Mouse (Mus musculus): ENCODE measurements around the gene Cntfr. TPM values are rescaled to one million over a fixed set of nuclear protein-coding genes. Genes with fewer than 3 reads are reported as not detected.
A peak's percentile ranks its signal among the peaks of the same experiment; 100 is the strongest.

Cntfr gene
- polyA plus RNA-seq, 1 experiment = 28.6 TPM

- DNase-seq (ENCODE audit: low spot score) = no peak
Observed at GRCm38 (mm10) chr4:41679291-41679690, 17.6 kb downstream of the Cntfr start.

GRCm38 (mm10) chr4:41678863-41679262, 18.0 kb downstream of the Cntfr start:
- no peak for DNase-seq (ENCODE audit: low spot score)

GRCm38 (mm10) chr4:41677006-41677629, 19.8 kb downstream of the Cntfr start:
- no peak for DNase-seq (ENCODE audit: low spot score)

GRCm38 (mm10) chr4:41676248-41677005, 20.5 kb downstream of the Cntfr start:
- no peak for DNase-seq (ENCODE audit: low spot score)

GRCm38 (mm10) chr4:41673186-41673585, 23.7 kb downstream of the Cntfr start:
- no peak for DNase-seq (ENCODE audit: low spot score)

- no peak for DNase-seq (ENCODE audit: low spot score)
Observed at GRCm38 (mm10) chr4:41672522-41672963, 24.3 kb downstream of the Cntfr start.

- no peak for DNase-seq (ENCODE audit: low spot score)
Observed at GRCm38 (mm10) chr4:41671963-41672480, 24.9 kb downstream of the Cntfr start.

- DNase-seq (ENCODE audit: low spot score) = no peak
Observed at GRCm38 (mm10) chr4:41671500-41671899, 25.4 kb downstream of the Cntfr start.

GRCm38 (mm10) chr4:41670836-41671235, 26.1 kb downstream of the Cntfr start:
- no peak for DNase-seq (ENCODE audit: low spot score)

- no peak for DNase-seq (ENCODE audit: low spot score)
Observed at GRCm38 (mm10) chr4:41666646-41667045, 30.2 kb downstream of the Cntfr start.

- no peak for DNase-seq (ENCODE audit: low spot score)
Observed at GRCm38 (mm10) chr4:41665009-41665675, 31.7 kb downstream of the Cntfr start.

GRCm38 (mm10) chr4:41664533-41664932, 32.4 kb downstream of the Cntfr start:
- no peak for DNase-seq (ENCODE audit: low spot score)

- no peak for DNase-seq (ENCODE audit: low spot score)
Observed at GRCm38 (mm10) chr4:41663614-41664013, 33.3 kb downstream of the Cntfr start.

- no peak for DNase-seq (ENCODE audit: low spot score)
Observed at GRCm38 (mm10) chr4:41662723-41663122, 34.2 kb downstream of the Cntfr start.

GRCm38 (mm10) chr4:41660851-41661430, 35.9 kb downstream of the Cntfr start:
- DNase-seq (ENCODE audit: low spot score) = no peak

- peak; percentile 34 for DNase-seq (ENCODE audit: low spot score)
Observed at GRCm38 (mm10) chr4:41659556-41659955, 37.3 kb downstream of the Cntfr start.

GRCm38 (mm10) chr4:41658566-41659384, 38.1 kb downstream of the Cntfr start:
- DNase-seq (ENCODE audit: low spot score) = peak; percentile 21

GRCm38 (mm10) chr4:41655525-41655924, 41.4 kb downstream of the Cntfr start:
- no peak for DNase-seq (ENCODE audit: low spot score)

GRCm38 (mm10) chr4:41654217-41654616, 42.7 kb downstream of the Cntfr start:
- DNase-seq (ENCODE audit: low spot score) = peak; percentile 46

GRCm38 (mm10) chr4:41653730-41654129, 43.2 kb downstream of the Cntfr start:
- DNase-seq (ENCODE audit: low spot score) = no peak

GRCm38 (mm10) chr4:41653296-41653695, 43.6 kb downstream of the Cntfr start:
- DNase-seq (ENCODE audit: low spot score) = peak; percentile 68
